Mouse (Mus musculus) kidney, adult 9 months (tissue): ENCODE measurements around the gene Vmn1r26.
"Not testable (repeated sequence)": the region's sequence is repeated elsewhere in the genome, so short reads cannot be mapped to it uniquely, and the experiment has no call there.

ENCODE experiments used
- DNase-seq: peaks from one replicate; pipeline ENCODE4 v3.0.0; 2022

Vmn1r26 gene

GRCm38 (mm10) chr6:58015059-58015458 lies at the start of gene Vmn1r26:
Gene Vmn1r26 (minus strand): TSS chr6:58015159.
- DNase-seq, result no peak

DNA sequence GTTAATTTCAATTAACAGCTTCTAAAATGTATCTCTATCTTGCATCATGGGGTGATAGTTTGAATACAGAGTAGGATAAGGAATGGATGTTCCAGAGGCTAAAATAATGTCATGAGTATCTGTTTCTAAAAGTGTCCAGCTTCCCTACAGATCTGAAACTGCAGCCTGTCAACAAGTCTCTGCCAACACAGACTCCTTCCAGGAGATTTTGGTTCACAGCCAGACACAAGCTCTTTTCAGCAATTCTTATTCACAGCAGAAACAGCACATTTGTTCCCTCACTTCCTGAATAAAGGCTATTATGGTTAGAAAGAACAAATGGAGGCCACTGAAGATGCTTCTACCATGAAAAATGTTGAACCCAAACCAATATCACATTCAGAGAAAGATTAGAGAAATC lies 29.1 kb upstream of the Vmn1r26 start:
- DNase-seq, result no peak

DNA sequence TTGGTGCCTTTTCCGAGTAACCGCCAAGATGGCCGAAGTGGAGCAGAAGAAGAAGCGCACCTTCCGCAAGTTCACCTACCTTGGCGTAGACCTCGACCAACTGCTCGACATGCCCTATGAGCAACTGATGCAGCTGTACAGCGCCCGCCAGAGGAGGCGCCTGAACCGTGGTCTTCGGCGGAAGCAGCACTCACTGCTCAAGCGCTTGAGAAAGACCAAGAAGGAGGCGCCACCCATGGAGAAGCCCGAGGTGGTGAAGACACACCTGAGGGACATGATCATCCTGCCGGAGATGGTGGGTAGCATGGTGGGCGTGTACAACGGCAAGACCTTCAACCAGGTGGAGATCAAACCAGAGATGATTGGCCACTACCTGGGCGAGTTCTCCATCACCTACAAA lies 2.5 kb upstream of the Vmn1r26 start:
- not testable (repeated sequence) for DNase-seq

DNA sequence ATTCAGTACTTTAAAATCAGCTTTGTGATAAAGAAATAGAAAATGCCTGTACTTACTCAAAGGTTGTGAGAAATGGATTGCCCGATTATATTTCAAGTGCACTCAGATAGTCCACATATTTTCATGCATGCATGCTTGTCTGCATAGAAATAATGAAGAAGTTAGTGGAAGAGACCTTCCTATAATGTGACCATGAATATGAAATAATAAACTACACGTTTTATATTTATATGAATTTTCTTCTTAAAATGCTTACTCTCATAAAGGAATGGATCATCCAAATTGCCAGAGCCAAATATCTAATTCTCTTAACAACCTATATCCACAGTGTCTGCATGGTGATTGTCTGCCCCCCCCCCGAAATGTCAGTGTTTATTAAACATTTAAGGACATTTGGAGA lies 34.2 kb downstream of the Vmn1r26 start, which contains the start of gene Vmn1r25:
Gene Vmn1r25 (minus strand): TSS at position 101 of the 400 bp plus-strand sequence.
- DNase-seq, result no peak

DNA sequence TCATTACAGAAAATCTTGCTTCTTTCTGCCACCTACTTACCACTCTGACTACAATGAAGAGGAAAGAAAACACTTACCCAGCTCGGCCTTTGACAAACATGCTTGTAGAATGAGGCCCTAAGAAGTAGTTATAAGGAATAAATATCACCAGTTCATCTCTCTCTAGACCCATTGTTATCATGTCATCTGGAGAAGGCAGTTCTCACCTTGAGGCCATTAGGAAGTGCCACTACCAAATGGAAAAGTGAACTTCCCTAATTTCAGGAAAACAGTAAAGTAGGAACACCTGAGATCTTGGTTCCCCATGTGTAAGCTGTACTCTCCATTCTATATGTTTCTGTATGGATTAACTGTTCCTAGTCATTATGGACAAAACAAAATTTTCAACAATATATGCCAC lies 53.6 kb downstream of the Vmn1r26 start, which contains the start of gene Vmn1r24:
Gene Vmn1r24 (minus strand): TSS at position 101 of the 400 bp plus-strand sequence.
- DNase-seq, result not testable (repeated sequence)
